Mouse (Mus musculus) liver, postnatal 0 days (tissue): ENCODE results near the gene Dsel. TPM values are rescaled to one million over a fixed set of nuclear protein-coding genes. Genes with fewer than 3 reads are reported as not detected.

Experiments used
- ATAC-seq: fragments of 200-750 bp; cut with Nextera tagmentation; 2 replicates; pipeline ENCODE4 v1.8.0; 2017; ENCODE audit warnings: mild to moderate bottlenecking, moderate library complexity
- DNase-seq: peaks from one replicate; pipeline ENCODE4 v3.0.0-alpha.2; 2016
- H3K27ac ChIP-seq: fragments of 300-500 bp; sonication (generic); 2 replicates; pipeline ENCODE4 v1.5.1; 2014; ENCODE audit warnings: antibody characterized with exemption, moderate library complexity, mild to moderate bottlenecking, low read depth
- H3K27me3 ChIP-seq: fragments of 300-500 bp; sonication (generic); 2 replicates; pipeline ENCODE4 v1.6.1; 2014; ENCODE audit warnings: low read length, control low read depth, mixed read lengths; ENCODE audit not compliant: insufficient read depth
- H3K36me3 ChIP-seq: fragments of 300-500 bp; sonication (generic); replicated peaks from 2 replicates; pipeline ENCODE4 v1.6.1; 2014; ENCODE audit warnings: mild to moderate bottlenecking, control low read depth, low read length, moderate library complexity, mixed read lengths; ENCODE audit not compliant: insufficient read depth
- H3K4me1 ChIP-seq: fragments of 300-500 bp; sonication (generic); 2 replicates; pipeline ENCODE4 v1.6.1; 2014; ENCODE audit warnings: antibody characterized with exemption, mild to moderate bottlenecking, control low read depth; ENCODE audit not compliant: insufficient read depth
- H3K4me2 ChIP-seq: fragments of 300-500 bp; sonication (generic); 2 replicates; pipeline ENCODE4 v1.6.1; 2014; ENCODE audit warnings: low read depth, mild to moderate bottlenecking, low read length, moderate library complexity, mixed read lengths
- H3K4me3 ChIP-seq: fragments of 300-500 bp; sonication (generic); 2 replicates; pipeline ENCODE4 v1.5.1; 2014; ENCODE audit warnings: low read depth, low read length
- H3K9ac ChIP-seq: fragments of 300-500 bp; sonication (generic); replicated peaks from 2 replicates; pipeline ENCODE4 v1.6.1; 2014; ENCODE audit warnings: mild to moderate bottlenecking, moderate library complexity
- H3K9me3 ChIP-seq: fragments of 300-500 bp; sonication (generic); 2 replicates; pipeline ENCODE4 v1.6.1; 2016; ENCODE audit warnings: mild to moderate bottlenecking, control low read depth, low read length, mixed read lengths
- CTCF ChIP-seq: sonication (generic); IDR thresholded peaks from 2 replicates; pipeline ENCODE4 v1.5.1; 2016; ENCODE audit warnings: antibody characterized with exemption, low read depth
- EP300 ChIP-seq: IDR thresholded peaks from 2 replicates; pipeline ENCODE4 v1.6.1; 2016; ENCODE audit warnings: antibody characterized with exemption, low read depth, mild to moderate bottlenecking
- WGBS: fragments of 180-500 bp; shearing (Covaris S2); extraction: QIAGEN DNeasy Blood & Tissue Kit; methylation state at CpG from one replicate; pipeline ENCODE4 v1.1.7; 2014; ENCODE audit not compliant: insufficient replicate concordance; 5-methylcytosine and 5-hydroxymethylcytosine counted together
- polyA plus RNA-seq: library from polyadenylated mRNA; unstranded; fragments of >200 nt; fragmentation: Nextera tagmentation; extraction: Ambion mirVana; gene quantifications from 2 replicates; pipeline ENCODE4 v1.2.1, GENCODE M21; 2015

Dsel gene
- polyA plus RNA-seq = 0.35 and 0.46 TPM in 2 replicates

GRCm38 (mm10) chr1:111864779-111865165, at the start of gene Dsel:
Gene Dsel (minus strand): TSS chr1:111864918.
- DNase-seq = peak; percentile 89
- H3K4me3 ChIP-seq = peak within 1 kb of the TSS; percentile 64
- peak within 1 kb of the TSS; percentile 51 for H3K27ac ChIP-seq
- H3K4me1 ChIP-seq = peaks cover 7% of the 10 kb centered on the region
- TF ChIP-seq CTCF (peak; percentile 31), EP300 (no peak)
- ATAC-seq = peak; percentile 98
- no peaks in the 10 kb centered on the region for H3K36me3 ChIP-seq
- H3K27me3 ChIP-seq = no peaks in the 10 kb centered on the region
- peak within 1 kb of the TSS; percentile 62 for H3K9ac ChIP-seq
- under 1% methylated on average over 32 of the region's 33 CpGs for WGBS
- no peaks in the 10 kb centered on the region for H3K9me3 ChIP-seq
- H3K4me2 ChIP-seq = peak within 1 kb of the TSS; percentile 94

- no peaks in the 10 kb centered on the region for H3K27me3 ChIP-seq
- no peak for TF ChIP-seq CTCF
- no peak for TF ChIP-seq EP300
- no peak for DNase-seq
- H3K9ac ChIP-seq = no peak overlapping the region
- H3K4me2 ChIP-seq = no peak overlapping the region
- 63% methylated on average over 1 of the region's 1 CpGs for WGBS
- H3K4me1 ChIP-seq = no peaks in the 10 kb centered on the region
- no peak overlapping the region for H3K4me3 ChIP-seq
- H3K9me3 ChIP-seq = no peaks in the 10 kb centered on the region
- H3K27ac ChIP-seq = no peak overlapping the region
- no peaks in the 10 kb centered on the region for H3K36me3 ChIP-seq
- ATAC-seq = no peak
Observed at GRCm38 (mm10) chr1:111911424-111911823, 46.7 kb upstream of the Dsel start.

- no peaks in the 10 kb centered on the region for H3K9me3 ChIP-seq
Observed at GRCm38 (mm10) chr1:111883336-111883735, 18.6 kb upstream of the Dsel start.

GRCm38 (mm10) chr1:111875784-111876183, 11.1 kb upstream of the Dsel start:
- Histone ChIP-seq H3K4me1 (no peaks in the 10 kb centered on the region), H3K27ac (no peak overlapping the region), H3K4me3 (no peak overlapping the region), H3K9ac (no peak overlapping the region), H3K4me2 (no peak overlapping the region), H3K9me3 (no peaks in the 10 kb centered on the region), H3K27me3 (no peaks in the 10 kb centered on the region), H3K36me3 (no peaks in the 10 kb centered on the region)
- DNase-seq = no peak
- ATAC-seq = no peak
- TF ChIP-seq CTCF (no peak), EP300 (no peak)

More at GRCm38 (mm10) chr1:111883336-111883735, 18.6 kb upstream of the Dsel start:
- Histone ChIP-seq H3K4me3 (no peak overlapping the region), H3K36me3 (no peaks in the 10 kb centered on the region), H3K9ac (no peak overlapping the region), H3K27ac (no peak overlapping the region), H3K27me3 (no peaks in the 10 kb centered on the region), H3K4me2 (no peak overlapping the region), H3K4me1 (no peaks in the 10 kb centered on the region)
- 66% methylated on average over 3 of the region's 3 CpGs for WGBS
- TF ChIP-seq CTCF (no peak), EP300 (no peak)
- no peak for ATAC-seq
- DNase-seq = no peak

GRCm38 (mm10) chr1:111873196-111873595, 8.5 kb upstream of the Dsel start:
- no peak for ATAC-seq
- TF ChIP-seq CTCF (no peak), EP300 (no peak)
- no peak for DNase-seq
- Histone ChIP-seq H3K36me3 (no peaks in the 10 kb centered on the region), H3K27me3 (no peaks in the 10 kb centered on the region), H3K4me2 (no peak overlapping the region), H3K9ac (no peak overlapping the region), H3K4me1 (no peaks in the 10 kb centered on the region), H3K27ac (no peak overlapping the region), H3K4me3 (no peak overlapping the region), H3K9me3 (no peaks in the 10 kb centered on the region)

- DNase-seq (no peak), ATAC-seq (no peak)
- TF ChIP-seq EP300 (no peak), CTCF (no peak)
- H3K9me3 ChIP-seq = no peaks in the 10 kb centered on the region
- no peak overlapping the region for H3K4me2 ChIP-seq
- no peaks in the 10 kb centered on the region for H3K27me3 ChIP-seq
- peaks cover 7% of the 10 kb centered on the region for H3K4me1 ChIP-seq
- H3K9ac ChIP-seq = no peak overlapping the region
- no peak overlapping the region for H3K4me3 ChIP-seq
- H3K27ac ChIP-seq = no peak overlapping the region
- H3K36me3 ChIP-seq = no peaks in the 10 kb centered on the region
- 65% methylated on average over 2 of the region's 2 CpGs for whole genome bisulfite sequencing
Observed at GRCm38 (mm10) chr1:111865467-111865866, 749 bp upstream of the Dsel start.

- H3K4me2 ChIP-seq = peak overlapping the region; percentile 94
- H3K4me3 ChIP-seq = peak overlapping the region; percentile 64
- H3K27me3 ChIP-seq = no peaks in the 10 kb centered on the region
- peak overlapping the region; percentile 62 for H3K9ac ChIP-seq
- H3K9me3 ChIP-seq = no peaks in the 10 kb centered on the region
- under 1% methylated on average over 41 of the region's 41 CpGs for WGBS
- ATAC-seq (peak; percentile 69), DNase-seq (peak; percentile 58)
- H3K4me1 ChIP-seq = peaks cover 7% of the 10 kb centered on the region
- TF ChIP-seq CTCF (peak; percentile 68), EP300 (no peak)
- H3K27ac ChIP-seq = peak overlapping the region; percentile 51
- no peaks in the 10 kb centered on the region for H3K36me3 ChIP-seq
Observed at GRCm38 (mm10) chr1:111864063-111864778, 497 bp downstream of the Dsel start.
